Mouse (Mus musculus) macrophage (primary cell): ENCODE data around the gene 4930467E23Rik. TPM values are rescaled to one million over a fixed set of nuclear protein-coding genes. Genes with fewer than 3 reads are reported as not detected.
"Not testable (repeated sequence)": the region's sequence is repeated elsewhere in the genome, so short reads cannot be mapped to it uniquely, and the experiment has no call there.

Source experiments
- H3K27ac ChIP-seq: fragments of 350-480 bp; formaldehyde crosslinking; 2 replicates; pipeline ENCODE4 v1.9.0; 2021
- H3K36me3 ChIP-seq: fragments of 350-480 bp; formaldehyde crosslinking; 2 replicates; pipeline ENCODE4 v1.9.0; 2021; ENCODE audit errors: inconsistent target
- H3K4me3 ChIP-seq: fragments of 350-480 bp; formaldehyde crosslinking; 2 replicates; pipeline ENCODE4 v1.9.0; 2021; ENCODE audit errors: inconsistent target
- H3K79me2 ChIP-seq: fragments of 350-480 bp; formaldehyde crosslinking; 2 replicates; pipeline ENCODE4 v1.9.0; 2021; ENCODE audit errors: inconsistent target
- WGBS: methylation state at CpG from one replicate; pipeline ENCODE4 v1.1.7; 2026; ENCODE audit warnings: inconsistent platforms; ENCODE audit not compliant: missing documents; 5-methylcytosine and 5-hydroxymethylcytosine counted together
- polyA plus RNA-seq: library from polyadenylated mRNA; stranded (reverse); fragments of 250-400 nt; gene quantifications from 3 replicates; pipeline ENCODE4 v1.2.4, GENCODE M21; 2018; ENCODE audit warnings: inconsistent platforms
- total RNA-seq, 78 experiments: library from RNA; depleted of rRNA; stranded (reverse); fragments of 250-400 nt; gene quantifications; 1 replicate in 9 of 78; 2 replicates in 24 of 78; 3 replicates in 43 of 78; 4 replicates in 2 of 78; pipeline ENCODE4 v1.2.4; 2018; ENCODE audit warnings: inconsistent platforms in 56 of 78

Gene 4930467E23Rik
- under 1 TPM in 8 of 26 experiments, not detected in 18; 0.26 to 0.58 (median 0.45) TPM for total RNA-seq (2018; cell fraction: chromatin; rRNA removed)
- total RNA-seq (2018; cell fraction: cytosol; rRNA removed): not detected
- not detected for total RNA-seq (2018; cell fraction: nucleus; rRNA removed)
- polyA plus RNA-seq: not detected in 3 replicates

- H3K27ac ChIP-seq, H3K4me3 ChIP-seq, H3K79me2 ChIP-seq, H3K36me3 ChIP-seq: not testable (repeated sequence)
- WGBS: no CpG with 5 or more reads among the region's 2 CpGs
These were observed at the start of gene 4930467E23Rik for GRCm38 (mm10) chr8:19729276-19729675. Gene 4930467E23Rik (plus strand): TSS chr8:19729576.

GRCm38 (mm10) chr8:19682311-19682710 is 47.1 kb upstream of the 4930467E23Rik start:
- not testable (repeated sequence) for H3K79me2 ChIP-seq, H3K4me3 ChIP-seq, H3K36me3 ChIP-seq, H3K27ac ChIP-seq
- WGBS: no CpG with 5 or more reads among the region's 3 CpGs

- H3K27ac ChIP-seq, H3K36me3 ChIP-seq, H3K79me2 ChIP-seq, H3K4me3 ChIP-seq: not testable (repeated sequence)
- 87% methylated on average over 3 of the region's 3 CpGs for WGBS
These were observed 43.9 kb upstream of the 4930467E23Rik start for GRCm38 (mm10) chr8:19685476-19685875.

GRCm38 (mm10) chr8:19688802-19689525 is 40.4 kb upstream of the 4930467E23Rik start:
- H3K4me3 ChIP-seq, H3K36me3 ChIP-seq, H3K79me2 ChIP-seq, H3K27ac ChIP-seq: not testable (repeated sequence)
- WGBS: 78% methylated on average over 6 of the region's 6 CpGs

- H3K4me3 ChIP-seq, H3K79me2 ChIP-seq, H3K27ac ChIP-seq, H3K36me3 ChIP-seq: not testable (repeated sequence)
- no CpG with 5 or more reads among the region's 1 CpGs for WGBS
These were observed 39.6 kb upstream of the 4930467E23Rik start for GRCm38 (mm10) chr8:19689745-19690144.

GRCm38 (mm10) chr8:19691421-19691820 is 38.0 kb upstream of the 4930467E23Rik start:
- H3K36me3 ChIP-seq, H3K4me3 ChIP-seq, H3K27ac ChIP-seq, H3K79me2 ChIP-seq: not testable (repeated sequence)
- 90% methylated on average over 2 of the region's 6 CpGs for WGBS

GRCm38 (mm10) chr8:19697497-19698077 is 31.8 kb upstream of the 4930467E23Rik start:
- not testable (repeated sequence) for H3K36me3 ChIP-seq
- WGBS: 83% methylated on average over 8 of the region's 11 CpGs

GRCm38 (mm10) chr8:19698123-19698522 is 31.3 kb upstream of the 4930467E23Rik start:
- not testable (repeated sequence) for H3K36me3 ChIP-seq, H3K27ac ChIP-seq, H3K79me2 ChIP-seq, H3K4me3 ChIP-seq
- 70% methylated on average over 6 of the region's 6 CpGs for WGBS

More at GRCm38 (mm10) chr8:19697497-19698077, 31.8 kb upstream of the 4930467E23Rik start:
- not testable (repeated sequence) for H3K27ac ChIP-seq, H3K79me2 ChIP-seq, H3K4me3 ChIP-seq

- not testable (repeated sequence) for H3K36me3 ChIP-seq, H3K27ac ChIP-seq, H3K79me2 ChIP-seq, H3K4me3 ChIP-seq
- 93% methylated on average over 4 of the region's 4 CpGs for WGBS
These were observed 30.7 kb upstream of the 4930467E23Rik start for GRCm38 (mm10) chr8:19698722-19699121.

- not testable (repeated sequence) for H3K27ac ChIP-seq, H3K4me3 ChIP-seq, H3K79me2 ChIP-seq, H3K36me3 ChIP-seq
- 100% methylated on average over 2 of the region's 2 CpGs for WGBS
These were observed 28.1 kb upstream of the 4930467E23Rik start for GRCm38 (mm10) chr8:19701326-19701725.

- WGBS: 62% methylated on average over 1 of the region's 2 CpGs
- H3K27ac ChIP-seq, H3K79me2 ChIP-seq, H3K4me3 ChIP-seq, H3K36me3 ChIP-seq: not testable (repeated sequence)
These were observed 27.1 kb upstream of the 4930467E23Rik start for GRCm38 (mm10) chr8:19702276-19702675.

GRCm38 (mm10) chr8:19702972-19703709 is 26.2 kb upstream of the 4930467E23Rik start:
- H3K79me2 ChIP-seq, H3K36me3 ChIP-seq, H3K4me3 ChIP-seq, H3K27ac ChIP-seq: not testable (repeated sequence)
- WGBS: 42% methylated on average over 10 of the region's 13 CpGs

- not testable (repeated sequence) for H3K79me2 ChIP-seq, H3K36me3 ChIP-seq, H3K27ac ChIP-seq, H3K4me3 ChIP-seq
These were observed 25.5 kb upstream of the 4930467E23Rik start for GRCm38 (mm10) chr8:19703906-19704305.

GRCm38 (mm10) chr8:19704441-19705215 is 24.7 kb upstream of the 4930467E23Rik start:
- not testable (repeated sequence) for H3K36me3 ChIP-seq, H3K4me3 ChIP-seq, H3K79me2 ChIP-seq, H3K27ac ChIP-seq
- no CpG with 5 or more reads among the region's 4 CpGs for WGBS
